Mouse (Mus musculus): ENCODE results near the gene Shmt1. TPM values are rescaled to one million over a fixed set of nuclear protein-coding genes. Genes with fewer than 3 reads are reported as not detected.

The Shmt1 gene
- total and polyA plus RNA-seq, 2 experiments = 214 to 239 TPM

DNA sequence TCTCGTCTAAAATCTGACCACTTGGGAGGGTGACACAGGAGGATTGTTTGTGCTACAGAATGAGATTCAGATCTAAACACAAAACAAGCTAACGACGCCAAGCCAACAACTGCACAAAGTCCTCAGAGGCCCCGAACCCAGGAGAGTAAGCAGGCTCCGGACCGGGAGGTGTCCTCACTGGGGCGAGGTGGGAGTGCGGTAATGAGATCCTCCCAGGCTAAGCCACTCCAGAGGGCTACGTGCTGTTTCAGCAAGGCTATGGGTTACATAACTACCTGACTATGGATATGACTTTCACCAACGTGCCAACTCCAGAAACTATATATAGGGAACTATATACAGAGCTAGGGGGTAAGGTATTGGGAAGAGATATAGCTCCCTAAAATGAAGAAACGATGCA, 15.2 kb downstream of the Shmt1 start:
- H3K4me1 ChIP-seq (ENCODE audit: control insufficient read depth, insufficient read depth, low read length) = peaks cover 14% of the 10 kb centered on the region
- H3K27me3 ChIP-seq (ENCODE audit: control insufficient read depth, insufficient read depth, low read length) = no peaks in the 10 kb centered on the region
- DNase-seq (ENCODE audit: extremely low read depth, low read depth, low spot score) = no peak
- H3K4me3 ChIP-seq (ENCODE audit: insufficient read depth, low read depth, low read length) = no peak overlapping the region
- H3K36me3 ChIP-seq (ENCODE audit: control insufficient read depth, insufficient read depth, low read length) = peaks cover 70% of the 10 kb centered on the region
- H3K9ac ChIP-seq (ENCODE audit: low read depth, low read length) = peak overlapping the region; percentile 22; the same call in 1 of the 2 replicates
- H3K27ac ChIP-seq (replicated peaks; ENCODE audit: insufficient read depth, low read depth, low read length) = peak overlapping the region; percentile 87
- WGBS = 37% methylated on average over 11 of the region's 11 CpGs
- H3K79me2 ChIP-seq (ENCODE audit: control insufficient read depth, insufficient read depth, low read length) = peaks cover 5% of the 10 kb centered on the region; the same call in 1 of the 2 replicates
- TF ChIP-seq POLR2A (IDR thresholded peaks at IDR 0.05; ENCODE audit: extremely low read depth, insufficient read depth, low read length) = no peak
- TF ChIP-seq CTCF (IDR thresholded peaks at IDR 0.05; ENCODE audit: low read depth, low read length) = no peak

DNA sequence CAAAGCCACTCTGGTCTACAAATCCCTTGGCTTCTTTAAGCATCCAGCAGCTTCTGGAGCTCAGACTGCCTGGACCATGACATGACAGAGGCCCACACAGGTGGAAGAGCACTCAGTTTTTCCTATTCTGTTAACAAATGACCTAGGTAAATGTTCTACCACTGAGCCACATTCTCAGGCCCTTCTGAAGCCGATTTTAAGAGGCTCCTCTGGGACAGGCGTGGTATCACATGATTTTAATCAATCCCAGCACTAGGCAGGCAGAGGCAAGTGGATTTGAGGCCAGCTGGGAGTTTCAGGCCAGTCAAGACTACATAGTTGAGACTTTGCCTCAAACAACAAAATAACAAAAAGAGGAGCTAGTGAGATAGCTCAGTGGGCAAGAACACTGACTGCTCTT, 21.0 kb downstream of the Shmt1 start:
- Histone ChIP-seq H3K79me2 (ENCODE audit: control insufficient read depth, insufficient read depth, low read length) (peaks cover 6% of the 10 kb centered on the region; the same call in 1 of the 2 replicates), H3K27ac (replicated peaks; ENCODE audit: insufficient read depth, low read depth, low read length) (peak overlapping the region; percentile 41), H3K27me3 (ENCODE audit: control insufficient read depth, insufficient read depth, low read length) (no peaks in the 10 kb centered on the region), H3K36me3 (ENCODE audit: control insufficient read depth, insufficient read depth, low read length) (peaks cover 89% of the 10 kb centered on the region), H3K4me3 (ENCODE audit: insufficient read depth, low read depth, low read length) (no peak overlapping the region), H3K9ac (ENCODE audit: low read depth, low read length) (no peak overlapping the region), H3K4me1 (ENCODE audit: control insufficient read depth, insufficient read depth, low read length) (peaks cover 22% of the 10 kb centered on the region)
- no peak for DNase-seq (ENCODE audit: extremely low read depth, low read depth, low spot score)
- 23% methylated on average over 2 of the region's 2 CpGs for WGBS
- no peak for TF ChIP-seq CTCF (IDR thresholded peaks at IDR 0.05; ENCODE audit: low read depth, low read length)
- TF ChIP-seq POLR2A (IDR thresholded peaks at IDR 0.05; ENCODE audit: extremely low read depth, insufficient read depth, low read length) = no peak

DNA sequence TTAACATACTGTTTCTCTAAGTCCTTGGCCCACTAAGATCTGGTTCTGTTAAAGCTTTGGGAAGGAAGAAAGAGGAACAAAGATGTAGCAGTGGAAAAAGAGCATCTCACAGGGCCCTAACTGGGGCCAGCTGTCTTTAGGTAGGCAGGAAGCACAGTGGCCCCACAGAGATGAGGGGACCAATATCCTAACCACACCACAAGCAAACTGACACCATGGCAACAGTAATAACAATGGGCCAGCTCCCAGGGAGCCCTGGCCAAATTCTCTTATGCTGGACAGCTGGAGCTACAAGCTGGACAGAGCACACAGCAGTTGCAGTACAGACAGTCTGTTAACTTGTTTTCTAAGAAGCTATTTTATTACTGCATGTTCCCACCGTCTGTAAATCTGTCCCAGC, 23.9 kb downstream of the Shmt1 start:
- Histone ChIP-seq H3K27ac (replicated peaks; ENCODE audit: insufficient read depth, low read depth, low read length) (no peak overlapping the region), H3K36me3 (ENCODE audit: control insufficient read depth, insufficient read depth, low read length) (peaks cover 80% of the 10 kb centered on the region), H3K79me2 (ENCODE audit: control insufficient read depth, insufficient read depth, low read length) (peaks cover 20% of the 10 kb centered on the region), H3K4me3 (ENCODE audit: insufficient read depth, low read depth, low read length) (no peak overlapping the region), H3K4me1 (ENCODE audit: control insufficient read depth, insufficient read depth, low read length) (peaks cover 32% of the 10 kb centered on the region), H3K9ac (ENCODE audit: low read depth, low read length) (no peak overlapping the region; the same call in 1 of the 2 replicates), H3K27me3 (ENCODE audit: control insufficient read depth, insufficient read depth, low read length) (no peaks in the 10 kb centered on the region)
- DNase-seq (ENCODE audit: extremely low read depth, low read depth, low spot score) = no peak
- WGBS = 46% methylated on average over 1 of the region's 1 CpGs
- TF ChIP-seq POLR2A (IDR thresholded peaks at IDR 0.05; ENCODE audit: extremely low read depth, insufficient read depth, low read length) (no peak), CTCF (IDR thresholded peaks at IDR 0.05; ENCODE audit: low read depth, low read length) (no peak)

DNA sequence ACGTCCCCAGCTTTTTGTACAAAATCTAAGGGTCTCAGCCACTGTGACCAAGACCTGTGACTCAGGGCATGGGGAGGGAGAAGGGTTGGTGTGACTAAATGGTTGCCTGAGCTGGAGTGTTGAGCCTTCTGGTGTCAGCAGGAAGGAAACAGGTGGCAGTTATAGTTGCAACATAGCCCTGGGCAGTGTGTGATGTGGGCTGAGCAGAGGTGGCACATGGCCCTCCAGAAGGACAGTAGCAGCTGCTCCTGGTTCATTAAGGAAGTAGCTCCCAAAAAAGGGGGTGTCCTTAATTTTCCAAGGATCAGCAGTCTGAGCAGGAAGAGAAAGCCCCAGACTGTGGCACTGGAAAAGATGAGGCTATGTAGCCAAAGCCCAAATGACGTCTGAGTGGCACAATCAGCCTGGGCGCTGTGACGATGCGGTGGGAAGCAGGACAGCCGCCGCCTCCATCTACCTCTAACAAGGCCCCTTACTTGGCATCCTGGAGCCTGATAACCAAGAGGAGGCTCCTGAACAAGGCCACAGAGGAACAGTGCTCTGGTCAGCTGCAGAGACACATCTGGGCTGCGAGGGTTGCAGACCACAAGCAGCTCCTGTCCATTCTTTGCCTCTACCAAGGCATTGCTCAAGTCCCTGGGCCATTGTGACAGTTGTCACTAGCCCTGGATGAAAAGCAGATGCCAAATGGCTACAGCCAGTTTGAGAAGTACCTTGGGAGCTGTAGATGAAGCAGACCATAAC, 27.2 kb downstream of the Shmt1 start:
- Histone ChIP-seq H3K27ac (replicated peaks; ENCODE audit: insufficient read depth, low read depth, low read length) (no peak overlapping the region), H3K36me3 (ENCODE audit: control insufficient read depth, insufficient read depth, low read length) (peaks cover 55% of the 10 kb centered on the region), H3K9ac (ENCODE audit: low read depth, low read length) (no peak overlapping the region), H3K27me3 (ENCODE audit: control insufficient read depth, insufficient read depth, low read length) (no peaks in the 10 kb centered on the region), H3K4me3 (ENCODE audit: insufficient read depth, low read depth, low read length) (no peak overlapping the region), H3K79me2 (ENCODE audit: control insufficient read depth, insufficient read depth, low read length) (peaks cover 41% of the 10 kb centered on the region), H3K4me1 (ENCODE audit: control insufficient read depth, insufficient read depth, low read length) (peaks cover 46% of the 10 kb centered on the region)
- TF ChIP-seq POLR2A (IDR thresholded peaks at IDR 0.05; ENCODE audit: extremely low read depth, insufficient read depth, low read length) = no peak
- TF ChIP-seq CTCF (IDR thresholded peaks at IDR 0.05; ENCODE audit: low read depth, low read length) = no peak
- 84% methylated on average over 8 of the region's 8 CpGs for WGBS
- DNase-seq (ENCODE audit: extremely low read depth, low read depth, low spot score) = no peak

DNA sequence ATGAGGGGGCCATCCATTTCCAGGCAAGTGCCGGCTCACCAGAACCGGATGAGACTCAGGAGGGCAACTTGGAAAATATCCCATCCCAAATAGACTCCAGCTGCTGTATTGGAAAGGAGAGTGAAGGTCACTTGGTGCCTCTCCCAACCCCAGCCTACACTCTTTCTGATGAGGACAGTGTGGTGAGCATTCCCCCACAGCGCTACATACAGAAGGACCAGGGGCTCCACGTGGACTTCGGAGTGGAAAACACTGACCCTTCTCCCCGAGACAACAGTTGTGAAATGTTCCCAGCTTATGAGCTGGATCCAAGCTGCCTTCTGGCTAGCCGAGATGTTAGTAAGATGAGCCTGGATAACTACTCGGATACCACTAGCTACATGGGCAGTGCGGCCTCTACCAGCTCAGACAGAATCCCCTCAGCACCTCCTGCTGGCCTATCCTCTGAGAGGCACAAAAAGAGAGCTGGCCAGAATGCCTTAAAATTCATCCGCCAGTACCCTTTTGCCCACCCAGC, 31.8 kb downstream of the Shmt1 start:
- WGBS = 14% methylated on average over 10 of the region's 10 CpGs
- peak overlapping the region; percentile 74 for H3K9ac ChIP-seq (ENCODE audit: low read depth, low read length)
- H3K79me2 ChIP-seq (ENCODE audit: control insufficient read depth, insufficient read depth, low read length) = peaks cover 56% of the 10 kb centered on the region
- H3K4me3 ChIP-seq (ENCODE audit: insufficient read depth, low read depth, low read length) = peak overlapping the region; percentile 56
- peaks cover 46% of the 10 kb centered on the region for H3K4me1 ChIP-seq (ENCODE audit: control insufficient read depth, insufficient read depth, low read length)
- DNase-seq (ENCODE audit: extremely low read depth, low read depth, low spot score) = peak; percentile 77
- H3K36me3 ChIP-seq (ENCODE audit: control insufficient read depth, insufficient read depth, low read length) = peaks cover 14% of the 10 kb centered on the region
- peak overlapping the region; percentile 87 for H3K27ac ChIP-seq (replicated peaks; ENCODE audit: insufficient read depth, low read depth, low read length)
- TF ChIP-seq CTCF (IDR thresholded peaks at IDR 0.05; ENCODE audit: low read depth, low read length) = no peak
- no peak for TF ChIP-seq POLR2A (IDR thresholded peaks at IDR 0.05; ENCODE audit: extremely low read depth, insufficient read depth, low read length)
- no peaks in the 10 kb centered on the region for H3K27me3 ChIP-seq (ENCODE audit: control insufficient read depth, insufficient read depth, low read length)
